Mouse (Mus musculus) CD4-positive, CD25-positive, alpha-beta regulatory T cell, adult 4 months (primary cell): ENCODE results near the gene Ppp1r10. TPM values are rescaled to one million over a fixed set of nuclear protein-coding genes. Genes with fewer than 3 reads are reported as not detected.

Experiments
- polyA plus RNA-seq, 2 experiments: library from polyadenylated mRNA; unstranded; fragments of 100-300 nt; shearing (Covaris generic); gene quantifications; one replicate each; pipeline ENCODE4 v1.2.1; 2017

Ppp1r10 gene
- polyA plus RNA-seq, 2 experiments from 2014 or later, result 44.9 to 53.5 TPM

Other genes starting within 250 kb of the Ppp1r10 start
- 10 to 100 TPM; 11.1 to 15.2 TPM for gene Vars2, start 248.8 kb upstream of the Ppp1r10 start, polyA plus RNA-seq
- gene Gtf2h4, start 242.7 kb upstream of the Ppp1r10 start, polyA plus RNA-seq, result 10 to 100 TPM; 28.3 to 37.7 TPM
- gene Ddr1, start 211.8 kb upstream of the Ppp1r10 start, polyA plus RNA-seq, result under 1 TPM; 0.65 TPM
- gene Ier3, start 94.8 kb upstream of the Ppp1r10 start, polyA plus RNA-seq, result 1 to 10 TPM; 1.1 to 1.9 TPM
- gene Flot1, start 93.2 kb upstream of the Ppp1r10 start, polyA plus RNA-seq, result 10 to 100 TPM; 24.3 to 30.7 TPM
- 100 to 1,000 TPM; 564 to 602 TPM for gene Tubb5, start 78.1 kb upstream of the Ppp1r10 start, polyA plus RNA-seq
- gene Mdc1, start 74.9 kb upstream of the Ppp1r10 start, polyA plus RNA-seq, result 10 to 100 TPM; 10.9 to 13.2 TPM
- 10 to 100 TPM; 35.5 to 43.5 TPM for gene Nrm, start 55.1 kb upstream of the Ppp1r10 start, polyA plus RNA-seq
- 100 to 1,000 TPM; 222 to 223 TPM for gene Ppp1r18, start 50.8 kb upstream of the Ppp1r10 start, polyA plus RNA-seq
- gene Dhx16, start 36.6 kb upstream of the Ppp1r10 start, polyA plus RNA-seq, result 10 to 100 TPM; 13.4 to 39.3 TPM
- 10 to 100 TPM; 12.6 to 15.3 TPM for gene 2310061I04Rik, start 19.0 kb upstream of the Ppp1r10 start, polyA plus RNA-seq
- 10 to 100 TPM; 10.3 to 16.9 TPM for gene Atat1, start 6.4 kb upstream of the Ppp1r10 start, polyA plus RNA-seq
- gene Mrps18b, start within 50 bp of the Ppp1r10 start, polyA plus RNA-seq, result 10 to 100 TPM; 59.8 to 82.8 TPM
- gene Abcf1, start 53.3 kb downstream of the Ppp1r10 start, polyA plus RNA-seq, result 100 to 1,000 TPM; 122 to 174 TPM
- gene Gnl1, start 63.4 kb downstream of the Ppp1r10 start, polyA plus RNA-seq, result 1 to 10 TPM; 8.1 to 9.2 TPM
- gene Prr3, start 63.8 kb downstream of the Ppp1r10 start, polyA plus RNA-seq, result 10 to 100 TPM; 16.5 to 17.6 TPM
- gene H2-T24, start 104.1 kb downstream of the Ppp1r10 start, polyA plus RNA-seq, result 10 to 100 TPM; 31.2 to 45.1 TPM
- gene H2-T23, start 116.4 kb downstream of the Ppp1r10 start, polyA plus RNA-seq, result 1,000 to 10,000 TPM in 1 of 2 experiments, 100 to 1,000 TPM in 1; 829 to 1,151 TPM
- 100 to 1,000 TPM; 407 to 526 TPM for gene H2-T22, start 126.3 kb downstream of the Ppp1r10 start, polyA plus RNA-seq
- gene Gm6034, start 126.5 kb downstream of the Ppp1r10 start, polyA plus RNA-seq, result under 1 TPM in 1 of 2 experiments, not detected in 1; 0.66 TPM
- not detected for gene Gm11127, start 141.9 kb downstream of the Ppp1r10 start, polyA plus RNA-seq
- gene Gm19684, start 205.2 kb downstream of the Ppp1r10 start, polyA plus RNA-seq, result 1 to 10 TPM; 1.4 to 1.9 TPM
- gene Gm7030, start 213.0 kb downstream of the Ppp1r10 start, polyA plus RNA-seq, result under 1 TPM in 1 of 2 experiments, not detected in 1; 0.62 TPM